Mouse (Mus musculus): Measurements from ENCODE around the gene Thbs1. TPM values are rescaled to one million over a fixed set of nuclear protein-coding genes. Genes with fewer than 3 reads are reported as not detected.
"Not testable (repeated sequence)": the region's sequence is repeated elsewhere in the genome, so short reads cannot be mapped to it uniquely, and the experiment has no call there.

Gene Thbs1
- polyA plus RNA-seq, 1 experiment from 2014 or later = 37.8 TPM

DNA sequence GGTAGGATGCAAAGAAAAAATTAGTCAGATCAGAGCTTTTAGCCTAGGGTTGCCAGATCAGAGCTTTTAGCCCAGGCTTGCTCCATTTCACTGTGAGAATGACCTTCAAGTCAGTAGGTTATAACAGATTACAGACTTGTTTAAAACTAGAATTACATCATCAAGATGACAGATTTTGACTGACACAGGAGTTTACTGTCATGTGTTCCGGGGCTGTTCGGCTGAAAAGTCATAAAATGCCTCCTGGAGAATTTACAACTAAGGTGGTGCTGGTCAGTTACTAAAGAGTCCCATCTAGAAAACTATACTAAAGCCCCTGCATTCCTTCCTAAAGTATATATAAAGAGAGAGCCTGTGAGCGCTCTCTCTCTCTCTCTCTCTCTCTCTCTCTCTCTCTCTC lies 16.6 kb downstream of the Thbs1 start:
- Histone ChIP-seq H3K27me3 (ENCODE audit: insufficient read depth, poor library complexity, severe bottlenecking) (no peaks in the 10 kb centered on the region), H3K36me3 (peaks cover 19% of the 10 kb centered on the region), H3K27ac (no peak overlapping the region), H3K4me3 (no peak overlapping the region), H3K9me3 (no peaks in the 10 kb centered on the region), H3K4me1 (no peaks in the 10 kb centered on the region)
- WGBS = 73% methylated on average over 3 of the region's 3 CpGs
- no peak for DNase-seq (ENCODE audit: low spot score)

DNA sequence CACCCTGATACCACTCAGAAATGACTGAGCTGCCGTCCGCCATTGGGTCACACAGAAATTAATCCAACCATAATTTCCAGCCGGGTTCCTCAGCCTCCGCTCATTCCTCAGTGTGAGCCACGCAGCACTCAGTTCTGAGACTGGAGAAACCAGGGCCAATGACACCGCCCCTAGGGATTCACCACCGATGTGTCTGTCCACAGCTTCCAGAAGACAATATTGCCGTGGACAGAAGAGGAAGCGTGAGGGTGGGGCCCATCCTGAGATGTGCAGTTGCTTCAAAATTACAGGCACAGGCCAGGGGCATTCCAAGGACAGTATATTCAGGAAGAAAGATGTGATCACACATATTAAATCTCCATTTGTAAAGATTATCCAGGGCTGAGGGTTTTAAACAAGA lies 25.4 kb downstream of the Thbs1 start:
- WGBS = 86% methylated on average over 9 of the region's 9 CpGs
- no peaks in the 10 kb centered on the region for H3K9me3 ChIP-seq
- no peaks in the 10 kb centered on the region for H3K36me3 ChIP-seq
- H3K4me1 ChIP-seq = no peaks in the 10 kb centered on the region
- H3K4me3 ChIP-seq = no peak overlapping the region
- peak; percentile 67 for DNase-seq (ENCODE audit: low spot score)
- no peak overlapping the region for H3K27ac ChIP-seq
- H3K27me3 ChIP-seq (ENCODE audit: insufficient read depth, poor library complexity, severe bottlenecking) = 0 out of 2 replicates have a peak, but pooled peaks cover 4% of the 10 kb centered on the region

DNA sequence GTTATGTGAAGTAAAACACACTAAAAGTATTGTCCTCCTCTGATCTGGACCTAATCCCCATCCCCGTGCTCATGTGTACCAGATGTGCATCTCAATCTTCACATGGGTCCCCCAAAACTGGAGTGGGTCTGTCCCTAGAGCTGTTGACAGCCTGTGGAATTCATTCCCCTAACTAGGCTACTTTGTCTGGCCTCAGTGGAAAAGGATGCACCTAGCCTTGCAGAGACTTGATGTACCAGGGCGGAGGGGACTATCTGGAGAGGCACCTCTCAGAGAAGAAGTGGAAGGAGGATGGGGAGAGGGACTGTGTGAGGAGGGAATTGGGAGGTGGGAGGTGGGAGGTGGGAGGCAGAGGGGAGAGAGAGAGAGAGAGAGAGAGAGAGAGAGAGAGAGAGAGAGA lies 26.1 kb downstream of the Thbs1 start:
- Histone ChIP-seq H3K27me3 (ENCODE audit: insufficient read depth, poor library complexity, severe bottlenecking) (0 out of 2 replicates have a peak, but pooled peaks cover 4% of the 10 kb centered on the region), H3K36me3 (no peaks in the 10 kb centered on the region), H3K27ac (no peak overlapping the region), H3K4me3 (no peak overlapping the region), H3K4me1 (no peaks in the 10 kb centered on the region), H3K9me3 (no peaks in the 10 kb centered on the region)
- DNase-seq (ENCODE audit: low spot score) = peak; percentile 63
- 84% methylated on average over 2 of the region's 2 CpGs for WGBS

DNA sequence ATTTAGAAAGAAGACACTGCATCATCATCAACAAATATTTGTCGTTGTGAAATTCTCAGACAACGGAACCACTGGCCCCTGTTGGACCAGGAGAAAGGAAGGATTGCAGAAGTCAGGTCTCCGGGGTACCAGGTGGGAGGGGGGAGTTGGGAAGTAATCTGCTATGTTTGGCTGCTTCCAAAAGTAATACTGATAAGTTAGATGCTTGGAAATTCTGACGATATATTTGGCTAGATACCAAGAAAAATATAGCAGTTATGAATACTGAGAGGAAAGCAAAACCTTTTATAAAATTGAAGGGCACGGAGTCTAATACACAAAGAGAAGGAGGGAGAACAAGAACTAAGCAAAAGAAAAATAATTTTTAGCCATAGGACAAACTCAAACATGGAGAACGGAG lies 27.6 kb downstream of the Thbs1 start:
- WGBS = 84% methylated on average over 6 of the region's 6 CpGs

DNA sequence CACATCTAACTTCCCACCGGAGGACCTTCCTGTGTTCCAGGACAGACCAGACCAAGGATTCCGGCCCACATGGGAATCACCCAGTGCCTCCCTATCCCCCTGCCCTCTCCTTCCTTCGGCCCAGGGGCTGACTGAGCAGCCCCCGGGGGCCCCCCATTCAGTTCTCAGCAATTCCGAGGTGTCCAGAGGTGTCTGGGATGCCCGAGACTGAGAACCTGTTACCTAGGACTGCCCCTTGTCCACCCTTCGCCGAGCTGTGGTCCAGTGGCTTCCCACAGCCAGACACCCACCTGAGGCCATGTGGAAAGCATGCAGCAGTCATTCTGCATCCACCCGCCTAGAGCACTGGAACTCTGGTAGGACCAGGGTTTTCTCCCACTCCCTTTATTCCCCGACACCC lies 30.0 kb downstream of the Thbs1 start:
- H3K27ac ChIP-seq = no peak overlapping the region
- H3K27me3 ChIP-seq (ENCODE audit: insufficient read depth, poor library complexity, severe bottlenecking) = no peaks in the 10 kb centered on the region
- no peaks in the 10 kb centered on the region for H3K36me3 ChIP-seq
- WGBS = 85% methylated on average over 10 of the region's 10 CpGs
- no peak overlapping the region for H3K4me3 ChIP-seq
- no peaks in the 10 kb centered on the region for H3K4me1 ChIP-seq
- no peaks in the 10 kb centered on the region for H3K9me3 ChIP-seq
- DNase-seq (ENCODE audit: low spot score) = peak; percentile 61

More for the DNA sequence above, 27.6 kb downstream of the Thbs1 start:
- peak; percentile 13 for DNase-seq (ENCODE audit: low spot score)
- Histone ChIP-seq H3K4me3 (no peak overlapping the region), H3K36me3 (no peaks in the 10 kb centered on the region), H3K9me3 (no peaks in the 10 kb centered on the region), H3K27ac (no peak overlapping the region), H3K27me3 (ENCODE audit: insufficient read depth, poor library complexity, severe bottlenecking) (0 out of 2 replicates have a peak, but pooled peaks cover 4% of the 10 kb centered on the region), H3K4me1 (no peaks in the 10 kb centered on the region)

DNA sequence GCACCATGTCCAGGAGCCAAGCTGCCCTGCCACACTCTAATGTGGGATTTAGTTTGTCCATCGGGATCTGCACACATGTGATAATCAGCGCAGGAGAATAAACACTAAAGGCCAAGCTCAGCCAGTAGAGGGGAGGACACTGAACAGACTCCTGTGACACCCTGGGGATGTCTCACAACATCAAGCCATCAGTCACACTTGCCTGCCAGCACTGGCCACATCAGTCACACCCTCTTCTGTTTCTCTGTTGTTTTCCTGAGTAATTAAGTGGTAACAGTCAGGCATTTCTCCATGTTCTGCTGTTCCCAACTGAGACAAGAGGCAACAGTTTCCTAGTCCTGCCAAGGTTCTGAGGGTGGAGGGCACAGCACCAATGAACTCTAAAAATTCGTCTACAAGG lies 36.1 kb downstream of the Thbs1 start:
- not testable (repeated sequence) for H3K36me3 ChIP-seq; H3K27ac ChIP-seq; DNase-seq (ENCODE audit: low spot score); H3K27me3 ChIP-seq (ENCODE audit: insufficient read depth, poor library complexity, severe bottlenecking); H3K9me3 ChIP-seq; H3K4me3 ChIP-seq
- WGBS = 41% methylated on average over 3 of the region's 3 CpGs
- peaks cover 25% of the 10 kb centered on the region for H3K4me1 ChIP-seq

DNA sequence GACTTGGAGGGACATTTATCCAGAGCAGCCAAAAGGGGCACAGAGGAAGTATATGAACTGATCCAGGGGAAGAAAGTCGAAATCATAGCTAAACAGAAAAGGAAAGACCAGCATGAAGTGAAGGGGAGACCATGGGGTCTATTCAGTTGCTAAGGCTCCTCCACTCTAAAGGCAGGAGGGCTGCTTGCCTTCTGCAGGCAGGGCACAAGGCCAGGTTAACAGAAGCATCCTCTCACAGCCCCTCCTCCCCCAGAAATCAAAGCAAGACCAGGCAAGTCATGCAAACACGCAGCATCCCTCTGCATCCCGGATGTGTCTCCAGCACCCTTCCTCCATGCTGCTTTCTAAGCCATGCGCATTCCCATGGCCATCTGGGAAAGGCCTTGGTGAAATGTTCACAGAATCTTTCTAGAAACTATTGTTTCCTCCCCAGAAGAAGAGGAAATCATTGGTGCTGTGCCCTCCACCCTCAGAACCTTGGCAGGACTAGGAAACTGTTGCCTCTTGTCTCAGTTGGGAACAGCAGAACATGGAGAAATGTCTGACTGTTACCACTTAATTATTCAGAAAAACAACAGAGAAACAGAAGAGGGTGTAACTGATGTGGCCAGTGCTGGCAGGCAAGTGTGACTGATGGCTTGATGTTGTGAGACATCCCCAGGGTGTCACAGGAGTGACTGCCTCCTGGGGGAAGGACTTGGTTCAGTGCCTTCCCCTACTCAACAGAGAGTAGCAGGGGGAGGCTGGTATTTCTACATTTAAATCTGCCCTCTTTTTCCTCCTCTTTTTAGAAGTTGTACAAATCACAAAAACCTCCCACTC lies 36.9 kb downstream of the Thbs1 start:
- peaks cover 25% of the 10 kb centered on the region for H3K4me1 ChIP-seq

DNA sequence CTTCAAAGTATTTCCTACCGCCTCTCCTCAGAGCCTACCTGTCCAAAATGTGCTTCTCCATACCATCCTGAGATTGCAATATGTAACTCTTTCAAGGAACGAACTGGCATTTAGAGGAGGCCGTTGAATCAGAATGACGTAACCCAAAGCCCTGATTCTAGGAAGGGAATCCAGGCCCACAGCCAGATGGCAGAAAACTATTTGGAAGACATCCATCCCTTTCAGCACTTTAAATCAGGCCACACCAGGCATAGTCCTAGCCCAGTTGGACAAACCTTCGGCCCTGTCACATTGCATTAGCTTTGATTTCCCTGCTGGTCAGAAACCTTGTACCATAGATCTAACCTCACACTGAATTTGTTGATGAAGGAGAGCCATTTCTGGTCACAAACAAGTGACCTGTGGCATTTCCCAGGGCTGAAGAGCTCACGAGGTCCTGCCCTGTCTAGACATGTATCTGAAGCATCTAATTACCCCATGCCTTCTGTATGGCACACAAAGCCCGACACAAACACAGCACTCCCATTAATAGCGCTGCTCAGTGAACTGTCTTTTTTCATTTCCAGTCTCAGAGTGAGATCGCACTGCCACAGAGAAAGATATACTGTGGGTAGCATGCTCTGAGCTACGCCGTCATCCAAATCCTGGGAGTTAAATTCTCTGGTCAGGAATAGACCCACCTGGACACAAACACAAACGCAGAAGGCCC lies 38.3 kb downstream of the Thbs1 start:
- H3K27ac ChIP-seq = no peak overlapping the region
- 73% methylated on average over 12 of the region's 12 CpGs for WGBS
- DNase-seq (ENCODE audit: low spot score) = no peak

More for the DNA sequence above, 36.9 kb downstream of the Thbs1 start:
- no peaks in the 10 kb centered on the region for H3K9me3 ChIP-seq
- no peak for DNase-seq (ENCODE audit: low spot score)
- no peak overlapping the region for H3K27ac ChIP-seq
- no peaks in the 10 kb centered on the region for H3K36me3 ChIP-seq
- 69% methylated on average over 4 of the region's 4 CpGs for WGBS
- no peak overlapping the region for H3K4me3 ChIP-seq
- H3K27me3 ChIP-seq (ENCODE audit: insufficient read depth, poor library complexity, severe bottlenecking) = no peaks in the 10 kb centered on the region

DNA sequence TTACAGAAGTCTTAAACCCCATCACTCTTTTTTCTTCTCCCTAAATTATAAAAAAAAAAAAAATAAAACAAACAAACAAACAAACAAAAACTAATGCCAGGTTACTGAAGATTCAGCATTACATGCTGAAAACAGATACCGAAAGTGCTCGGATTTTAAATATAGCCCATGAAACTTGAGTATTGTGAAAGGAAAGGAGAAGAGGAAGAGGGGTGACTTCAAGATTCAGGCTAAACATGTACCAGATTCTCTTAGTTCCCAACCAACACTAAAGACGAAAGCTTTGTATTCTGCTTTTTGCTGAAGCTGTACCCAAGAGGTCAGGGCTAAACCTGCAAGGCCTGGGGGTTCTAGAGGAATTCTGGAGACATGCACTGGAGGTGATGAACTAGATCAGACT lies 46.4 kb downstream of the Thbs1 start:
- H3K4me3 ChIP-seq = no peak overlapping the region
- no peaks in the 10 kb centered on the region for H3K27me3 ChIP-seq (ENCODE audit: insufficient read depth, poor library complexity, severe bottlenecking)
- DNase-seq (ENCODE audit: low spot score) = no peak
- 86% methylated on average over 3 of the region's 3 CpGs for WGBS
- H3K9me3 ChIP-seq = no peaks in the 10 kb centered on the region
- peaks cover 22% of the 10 kb centered on the region for H3K4me1 ChIP-seq
- no peaks in the 10 kb centered on the region for H3K36me3 ChIP-seq
- H3K27ac ChIP-seq = no peak overlapping the region

More for the DNA sequence above, 38.3 kb downstream of the Thbs1 start:
- Histone ChIP-seq H3K27me3 (ENCODE audit: insufficient read depth, poor library complexity, severe bottlenecking) (no peaks in the 10 kb centered on the region), H3K4me3 (no peak overlapping the region), H3K9me3 (no peaks in the 10 kb centered on the region), H3K36me3 (no peaks in the 10 kb centered on the region), H3K4me1 (peaks cover 25% of the 10 kb centered on the region)

DNA sequence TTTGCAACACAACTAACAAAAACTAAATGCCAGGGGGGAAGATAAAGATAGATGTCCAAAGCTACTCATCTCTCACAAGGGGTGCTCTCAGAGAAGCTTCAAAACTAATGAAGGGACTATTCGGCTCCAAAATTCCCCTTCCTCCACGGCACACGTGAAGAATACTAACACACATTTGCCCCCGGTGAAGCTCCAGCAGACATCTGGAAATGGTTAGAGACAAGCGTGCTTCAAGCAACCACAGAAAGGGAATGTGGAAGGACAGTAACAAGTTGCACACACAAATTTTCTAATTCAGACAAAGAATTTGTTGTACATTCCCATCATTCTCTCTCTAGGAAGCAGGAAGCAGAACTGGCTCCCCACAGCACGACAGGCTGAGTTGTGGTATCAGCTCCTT lies 47.5 kb downstream of the Thbs1 start:
- no peak overlapping the region for H3K27ac ChIP-seq
- no peak for DNase-seq (ENCODE audit: low spot score)

DNA sequence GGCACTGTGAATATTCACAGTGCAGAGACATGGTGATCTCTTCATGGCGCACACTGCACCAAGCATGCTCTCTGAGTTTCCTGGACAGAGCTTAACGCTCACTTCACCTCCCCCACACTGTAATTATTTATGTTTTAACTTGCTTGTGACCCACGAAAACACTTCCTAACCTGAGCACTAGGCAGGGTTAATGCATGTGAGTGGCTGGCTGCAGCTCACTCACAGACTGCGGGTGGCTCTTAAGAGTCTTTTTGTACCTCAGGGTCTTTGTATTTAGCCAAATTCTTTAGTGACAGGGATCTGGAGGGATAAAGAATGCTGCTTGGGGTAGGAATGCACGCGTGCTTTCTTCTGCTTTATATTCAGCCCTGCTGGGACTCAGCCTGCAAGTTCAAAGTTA lies 48.9 kb downstream of the Thbs1 start:
- WGBS = 30% methylated on average over 6 of the region's 6 CpGs
- Histone ChIP-seq H3K27me3 (ENCODE audit: insufficient read depth, poor library complexity, severe bottlenecking) (no peaks in the 10 kb centered on the region), H3K36me3 (no peaks in the 10 kb centered on the region), H3K4me1 (peaks cover 22% of the 10 kb centered on the region), H3K27ac (peak overlapping the region; percentile 29; the same call in 1 of the 2 replicates), H3K9me3 (no peaks in the 10 kb centered on the region), H3K4me3 (no peak overlapping the region)
- no peak for DNase-seq (ENCODE audit: low spot score)

More for the DNA sequence above, 47.5 kb downstream of the Thbs1 start:
- H3K4me3 ChIP-seq = no peak overlapping the region
- no peaks in the 10 kb centered on the region for H3K36me3 ChIP-seq
- peaks cover 22% of the 10 kb centered on the region for H3K4me1 ChIP-seq
- H3K9me3 ChIP-seq = no peaks in the 10 kb centered on the region
- no peaks in the 10 kb centered on the region for H3K27me3 ChIP-seq (ENCODE audit: insufficient read depth, poor library complexity, severe bottlenecking)
- 61% methylated on average over 6 of the region's 6 CpGs for WGBS

DNA sequence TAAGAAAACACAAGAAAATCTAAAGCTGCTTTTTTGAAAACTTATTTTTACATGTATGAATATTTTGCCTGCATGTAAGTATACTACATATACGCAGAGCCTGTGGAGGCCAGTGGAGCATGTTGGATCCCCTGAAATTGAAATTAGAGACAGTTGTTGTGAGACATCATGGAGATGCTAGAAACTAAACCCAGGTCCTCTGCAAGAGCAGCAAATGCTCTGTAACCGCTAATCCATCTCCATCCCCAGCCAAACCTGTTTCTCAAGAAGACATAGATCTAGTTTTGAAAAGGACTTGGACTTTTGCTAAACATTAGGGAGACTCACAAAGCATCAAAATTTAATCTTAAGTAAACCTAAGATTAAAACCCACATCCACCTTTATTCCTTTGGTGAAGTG lies 49.3 kb downstream of the Thbs1 start:
- Histone ChIP-seq H3K27me3 (ENCODE audit: insufficient read depth, poor library complexity, severe bottlenecking) (no peaks in the 10 kb centered on the region), H3K9me3 (no peaks in the 10 kb centered on the region), H3K27ac (peak overlapping the region; percentile 29), H3K36me3 (no peaks in the 10 kb centered on the region), H3K4me3 (no peak overlapping the region), H3K4me1 (peaks cover 22% of the 10 kb centered on the region)
- WGBS = 89% methylated on average over 2 of the region's 2 CpGs
- DNase-seq (ENCODE audit: low spot score) = no peak

DNA sequence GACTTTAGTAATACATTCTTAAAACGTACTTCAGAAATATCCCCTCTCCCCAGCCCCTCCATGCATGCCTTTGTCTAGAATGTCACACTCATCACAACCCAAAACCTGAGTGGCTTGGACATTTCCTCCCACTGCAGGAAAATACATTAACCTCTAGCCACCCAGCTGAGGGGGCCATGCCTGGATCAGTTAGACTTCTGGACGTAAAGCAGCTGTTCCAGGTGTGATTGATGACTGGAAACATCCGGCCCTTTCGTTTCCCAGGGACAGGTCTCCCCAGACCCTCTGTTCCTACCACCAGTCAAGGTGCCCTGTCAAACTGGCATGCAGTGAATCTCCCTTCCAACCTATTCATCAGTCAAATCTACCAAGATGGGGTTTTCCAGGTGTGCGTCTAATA lies 50.8 kb downstream of the Thbs1 start:
- Histone ChIP-seq H3K27ac (no peak overlapping the region), H3K27me3 (ENCODE audit: insufficient read depth, poor library complexity, severe bottlenecking) (no peaks in the 10 kb centered on the region), H3K4me1 (peaks cover 22% of the 10 kb centered on the region), H3K4me3 (no peak overlapping the region), H3K36me3 (no peaks in the 10 kb centered on the region), H3K9me3 (no peaks in the 10 kb centered on the region)
- DNase-seq (ENCODE audit: low spot score) = no peak
- 63% methylated on average over 5 of the region's 5 CpGs for WGBS
